Mouse (Mus musculus): Measurements from ENCODE around the gene Actl6b. TPM values are rescaled to one million over a fixed set of nuclear protein-coding genes. Genes with fewer than 3 reads are reported as not detected.

Gene Actl6b
- polyA plus RNA-seq, 1 experiment from 2014 or later, result 7.3 TPM

DNA sequence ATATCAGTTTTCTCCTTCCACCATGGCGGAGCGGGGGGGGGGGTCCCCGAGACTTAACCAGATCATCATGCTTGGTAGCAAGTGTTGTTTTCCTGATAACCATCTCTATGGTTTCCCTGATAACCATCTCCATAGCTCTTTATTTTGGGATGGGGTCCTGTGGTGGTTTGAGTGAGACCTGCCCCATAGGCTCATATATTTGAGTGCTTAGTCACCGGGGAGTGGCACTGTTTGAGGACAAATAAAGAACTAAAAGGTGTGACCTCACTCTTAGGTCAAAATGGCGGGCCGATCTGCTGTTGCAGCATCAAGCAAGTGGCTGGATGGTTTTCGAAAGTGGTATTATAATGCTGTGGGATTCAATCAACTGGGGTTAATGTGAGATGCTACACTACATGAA lies 62.0 kb downstream of the Actl6b start:
- 80% methylated on average over 7 of the region's 7 CpGs for WGBS
- ATAC-seq (ENCODE audit: insufficient number of reproducible peaks, insufficient read depth, low FRiP score, low read depth), result no peak
- H3K9ac ChIP-seq (replicated peaks; ENCODE audit: low read depth, low read length), result no peak overlapping the region

More for the DNA sequence above, 62.0 kb downstream of the Actl6b start:
- Histone ChIP-seq H3K9me3 (ENCODE audit: control insufficient read depth, low read depth, low read length) (no peaks in the 10 kb centered on the region), H3K27ac (ENCODE audit: low read length) (no peak overlapping the region), H3K4me1 (ENCODE audit: control insufficient read depth, insufficient read depth, low read length) (peaks cover 28% of the 10 kb centered on the region), H3K4me3 (ENCODE audit: low read depth, low read length) (no peak overlapping the region), H3K4me2 (replicated peaks; ENCODE audit: low read depth, low read length) (no peak overlapping the region), H3K36me3 (ENCODE audit: control insufficient read depth, insufficient read depth, low read length) (no peaks in the 10 kb centered on the region), H3K27me3 (ENCODE audit: control insufficient read depth, insufficient read depth, low read length) (no peaks in the 10 kb centered on the region)

Small RNAs within 50 kb of the gene (microRNA-seq; reads per million reads assigned to microRNA genes)
- not detected for gene Mir6418

Other genes starting within 250 kb of the Actl6b start
- 111 and 120 TPM in 2 replicates for gene Srrt, start 245.8 kb upstream of the Actl6b start, polyA plus RNA-seq (2014; fragmentation: Nextera tagmentation; extraction: Ambion mirVana)
- gene Trip6, start 239.1 kb upstream of the Actl6b start, polyA plus RNA-seq (2014; fragmentation: Nextera tagmentation; extraction: Ambion mirVana), result 75.3 and 76.2 TPM in 2 replicates
- 8.0 and 10.1 TPM in 2 replicates for gene Slc12a9, start 219.9 kb upstream of the Actl6b start, polyA plus RNA-seq (2014; fragmentation: Nextera tagmentation; extraction: Ambion mirVana)
- 42.0 and 44.6 TPM in 2 replicates for gene Ephb4, start 203.4 kb upstream of the Actl6b start, polyA plus RNA-seq (2014; fragmentation: Nextera tagmentation; extraction: Ambion mirVana)
- 1.1 and 1.5 TPM in 2 replicates for gene Zan, start 76.5 kb upstream of the Actl6b start, polyA plus RNA-seq (2014; fragmentation: Nextera tagmentation; extraction: Ambion mirVana)
- gene Pop7, start 51.0 kb upstream of the Actl6b start, polyA plus RNA-seq (2014; fragmentation: Nextera tagmentation; extraction: Ambion mirVana), result 51.7 and 56.2 TPM in 2 replicates
- gene Gigyf1, start 35.0 kb upstream of the Actl6b start, polyA plus RNA-seq (2014; fragmentation: Nextera tagmentation; extraction: Ambion mirVana), result 16.0 and 16.3 TPM in 2 replicates
- gene Epo, start 20.3 kb upstream of the Actl6b start, polyA plus RNA-seq (2014; fragmentation: Nextera tagmentation; extraction: Ambion mirVana), result 0.38 TPM in 1 of 2 replicates, not detected in the other
- 404 and 443 TPM in 2 replicates for gene Gnb2, start 20.0 kb upstream of the Actl6b start, polyA plus RNA-seq (2014; fragmentation: Nextera tagmentation; extraction: Ambion mirVana)
- 0.43 and 0.46 TPM in 2 replicates for gene Tfr2, start 16.3 kb downstream of the Actl6b start, polyA plus RNA-seq (2014; fragmentation: Nextera tagmentation; extraction: Ambion mirVana)
- gene Mospd3, start 47.5 kb downstream of the Actl6b start, polyA plus RNA-seq (2014; fragmentation: Nextera tagmentation; extraction: Ambion mirVana), result 32.3 and 34.2 TPM in 2 replicates
- gene Pcolce, start 60.3 kb downstream of the Actl6b start, polyA plus RNA-seq (2014; fragmentation: Nextera tagmentation; extraction: Ambion mirVana), result 143 and 145 TPM in 2 replicates
- gene Fbxo24, start 75.5 kb downstream of the Actl6b start, polyA plus RNA-seq (2014; fragmentation: Nextera tagmentation; extraction: Ambion mirVana), result 0.14 and 0.20 TPM in 2 replicates
- 37.1 and 39.2 TPM in 2 replicates for gene Lrch4, start 75.6 kb downstream of the Actl6b start, polyA plus RNA-seq (2014; fragmentation: Nextera tagmentation; extraction: Ambion mirVana)
- 8.1 and 10.7 TPM in 2 replicates for gene Gm20605, start 75.7 kb downstream of the Actl6b start, polyA plus RNA-seq (2014; fragmentation: Nextera tagmentation; extraction: Ambion mirVana)
- 9.8 and 9.9 TPM in 2 replicates for gene Sap25, start 87.8 kb downstream of the Actl6b start, polyA plus RNA-seq (2014; fragmentation: Nextera tagmentation; extraction: Ambion mirVana)
- 0.17 TPM in 1 of 2 replicates, not detected in the other for gene Irs3, start 92.2 kb downstream of the Actl6b start, polyA plus RNA-seq (2014; fragmentation: Nextera tagmentation; extraction: Ambion mirVana)
- gene Agfg2, start 131.2 kb downstream of the Actl6b start, polyA plus RNA-seq (2014; fragmentation: Nextera tagmentation; extraction: Ambion mirVana), result 12.9 and 13.2 TPM in 2 replicates
- gene Nyap1, start 188.1 kb downstream of the Actl6b start, polyA plus RNA-seq (2014; fragmentation: Nextera tagmentation; extraction: Ambion mirVana), result 1.0 and 1.4 TPM in 2 replicates
- 118 and 132 TPM in 2 replicates for gene Tsc22d4, start 192.2 kb downstream of the Actl6b start, polyA plus RNA-seq (2014; fragmentation: Nextera tagmentation; extraction: Ambion mirVana)
- 32.7 and 38.1 TPM in 2 replicates for gene Ppp1r35, start 225.3 kb downstream of the Actl6b start, polyA plus RNA-seq (2014; fragmentation: Nextera tagmentation; extraction: Ambion mirVana)
- gene Mepce, start 234.1 kb downstream of the Actl6b start, polyA plus RNA-seq (2014; fragmentation: Nextera tagmentation; extraction: Ambion mirVana), result 13.6 and 17.6 TPM in 2 replicates
- gene Zcwpw1, start 234.3 kb downstream of the Actl6b start, polyA plus RNA-seq (2014; fragmentation: Nextera tagmentation; extraction: Ambion mirVana), result 22.3 and 23.3 TPM in 2 replicates